Mouse (Mus musculus) adipocyte (in vitro differentiated cells): ENCODE data around the gene Fbxw11.

Source experiments
- DNase-seq: peaks from one replicate; pipeline ENCODE4 v3.0.0-alpha.2; 2016; ENCODE audit warnings: low spot score

The Fbxw11 gene

GRCm38 (mm10) chr11:32623912-32624311 lies 18.6 kb upstream of the Fbxw11 start:
- DNase-seq: no peak

- peak; percentile 68 for DNase-seq
Measured at GRCm38 (mm10) chr11:32625677-32626076, 16.8 kb upstream of the Fbxw11 start.

- no peak for DNase-seq
Measured at GRCm38 (mm10) chr11:32626079-32626478, 16.4 kb upstream of the Fbxw11 start.

GRCm38 (mm10) chr11:32627900-32628299 lies 14.6 kb upstream of the Fbxw11 start:
- DNase-seq: no peak

GRCm38 (mm10) chr11:32629713-32630211 lies 12.8 kb upstream of the Fbxw11 start:
- DNase-seq: no peak

- DNase-seq: no peak
Measured at GRCm38 (mm10) chr11:32632671-32633070, 9.9 kb upstream of the Fbxw11 start.

GRCm38 (mm10) chr11:32633542-32633941 lies 9.0 kb upstream of the Fbxw11 start:
- no peak for DNase-seq

- DNase-seq: no peak
Measured at GRCm38 (mm10) chr11:32634143-32634542, 8.4 kb upstream of the Fbxw11 start.

- DNase-seq: no peak
Measured at GRCm38 (mm10) chr11:32634842-32635241, 7.7 kb upstream of the Fbxw11 start.

- DNase-seq: no peak
Measured at GRCm38 (mm10) chr11:32636275-32636674, 6.2 kb upstream of the Fbxw11 start.

GRCm38 (mm10) chr11:32638521-32639255 lies 3.8 kb upstream of the Fbxw11 start:
- DNase-seq: peak; percentile 33

- DNase-seq: no peak
Measured at GRCm38 (mm10) chr11:32640617-32641016, 1.9 kb upstream of the Fbxw11 start.

- DNase-seq: peak; percentile 39
Measured at GRCm38 (mm10) chr11:32642899-32643886, 669 bp downstream of the Fbxw11 start.

- no peak for DNase-seq
Measured at GRCm38 (mm10) chr11:32644010-32644409, 1.5 kb downstream of the Fbxw11 start.

GRCm38 (mm10) chr11:32647265-32647664 lies 4.7 kb downstream of the Fbxw11 start:
- no peak for DNase-seq

GRCm38 (mm10) chr11:32650236-32650749 lies 7.8 kb downstream of the Fbxw11 start:
- no peak for DNase-seq

- DNase-seq: no peak
Measured at GRCm38 (mm10) chr11:32650893-32651590, 8.5 kb downstream of the Fbxw11 start.

GRCm38 (mm10) chr11:32651723-32652122 lies 9.2 kb downstream of the Fbxw11 start:
- DNase-seq: no peak

- DNase-seq: no peak
Measured at GRCm38 (mm10) chr11:32662082-32662656, 19.6 kb downstream of the Fbxw11 start.

GRCm38 (mm10) chr11:32665639-32666038 lies 23.1 kb downstream of the Fbxw11 start:
- no peak for DNase-seq

GRCm38 (mm10) chr11:32666983-32667382 lies 24.5 kb downstream of the Fbxw11 start:
- peak; percentile 52 for DNase-seq
